Comparison of ENCODE assay signal across 28 mouse cellular contexts in genomic region chr1:161420646-161421045, GRCm38 (mm10). TPM values are rescaled to one million over a fixed set of nuclear protein-coding genes. Genes with fewer than 3 reads are reported as not detected.
"Had no signal": no experiment of that assay in that cellular context is flagged by ENCODE, and none has a peak within 500 bp of the region (broad histone marks: within the 10 kb centered on the region; RNA-seq: fewer than 3 reads in every experiment).

No protein-coding gene starts in this region.

- H3K4me1 ChIP-seq: kidney, embryonic 15.5 days; limb, embryonic 15.5 days; midbrain, embryonic 12.5 days; midbrain, embryonic 15.5 days; neural tube, embryonic 12.5 days; neural tube, embryonic 15.5 days; stomach, embryonic 15.5 days had no signal

- DNase-seq: kidney, adult 11 months; kidney, adult 8-10 months; kidney, postnatal 10 days; kidney, postnatal 36 days; layer of hippocampus, postnatal 36 days; liver, postnatal 0 days; right cerebral cortex, adult 18-20 months; right cerebral cortex, postnatal 14 days; right cerebral cortex, postnatal 4 days; thymus, postnatal 4 days had no signal

- H3K36me3 ChIP-seq: kidney, embryonic 15.5 days; limb, embryonic 12.5 days; limb, embryonic 15.5 days; midbrain, embryonic 12.5 days; midbrain, embryonic 15.5 days; neural tube, embryonic 12.5 days; neural tube, embryonic 15.5 days; stomach, embryonic 15.5 days had no signal

- H3K27ac ChIP-seq: kidney, embryonic 15.5 days; left cerebral cortex, adult 2 months; limb, embryonic 12.5 days; limb, embryonic 15.5 days; liver, embryonic 14.5 days; macrophage; midbrain, embryonic 12.5 days; midbrain, embryonic 15.5 days; neural tube, embryonic 12.5 days; neural tube, embryonic 15.5 days; stomach, embryonic 15.5 days had no signal

- H3K4me3 ChIP-seq: kidney, embryonic 15.5 days; left cerebral cortex, adult 2 months; limb, embryonic 12.5 days; limb, embryonic 15.5 days; midbrain, embryonic 12.5 days; midbrain, embryonic 15.5 days; neural tube, embryonic 12.5 days; neural tube, embryonic 15.5 days; stomach, embryonic 15.5 days had no signal

- H3K27me3 ChIP-seq: kidney, embryonic 15.5 days; limb, embryonic 12.5 days; limb, embryonic 15.5 days; midbrain, embryonic 12.5 days; midbrain, embryonic 15.5 days; neural tube, embryonic 12.5 days; neural tube, embryonic 15.5 days; stomach, embryonic 15.5 days had no signal

RNA-seq across cellular contexts. Expression of gene Tnfsf4, which starts 25.4 kb away (rescaled TPM):
- total RNA-seq: layer of hippocampus, adult 8-10 months; layer of hippocampus, postnatal 10 days; layer of hippocampus, postnatal 36 days; left cerebral cortex, adult 2 months; left cerebral cortex, postnatal 10 days; megakaryocyte, adult 5-6 weeks had no signal
- polyA plus RNA-seq: limb, embryonic 12.5 days; liver, embryonic 11.5 days; liver, embryonic 14.5 days; liver, postnatal 0 days; lung, embryonic 14.5 days; lung, postnatal 0 days; midbrain, embryonic 15.5 days; neural tube, embryonic 15.5 days had no signal
